Mouse (Mus musculus) testis, postnatal 14 days (tissue): ENCODE results near the gene Camta1.

ENCODE experiments used
- DNase-seq: peaks from one replicate; pipeline ENCODE4 v3.0.0; 2021; ENCODE audit warnings: low spot score

The Camta1 gene

GRCm38 (mm10) chr4:151860441-151861331 is 990 bp downstream of the Camta1 start:
- DNase-seq: peak; percentile 59

GRCm38 (mm10) chr4:151859275-151859674 is 2.4 kb downstream of the Camta1 start:
- DNase-seq: no peak

GRCm38 (mm10) chr4:151853949-151854348 is 7.7 kb downstream of the Camta1 start:
- DNase-seq: no peak

- DNase-seq: no peak
These were observed 10.5 kb downstream of the Camta1 start for GRCm38 (mm10) chr4:151851179-151851578.

- no peak for DNase-seq
These were observed 19.1 kb downstream of the Camta1 start for GRCm38 (mm10) chr4:151842591-151842990.

GRCm38 (mm10) chr4:151838518-151838917 is 23.2 kb downstream of the Camta1 start:
- DNase-seq: no peak

GRCm38 (mm10) chr4:151835860-151836259 is 25.8 kb downstream of the Camta1 start:
- DNase-seq: no peak

- DNase-seq: no peak
These were observed 27.1 kb downstream of the Camta1 start for GRCm38 (mm10) chr4:151834536-151834935.

- no peak for DNase-seq
These were observed 27.7 kb downstream of the Camta1 start for GRCm38 (mm10) chr4:151833940-151834449.

GRCm38 (mm10) chr4:151827840-151828239 is 33.8 kb downstream of the Camta1 start:
- DNase-seq: no peak

- DNase-seq: no peak
These were observed 34.3 kb downstream of the Camta1 start for GRCm38 (mm10) chr4:151827356-151827755.

- no peak for DNase-seq
These were observed 37.7 kb downstream of the Camta1 start for GRCm38 (mm10) chr4:151823963-151824362.

GRCm38 (mm10) chr4:151822986-151823385 is 38.7 kb downstream of the Camta1 start:
- no peak for DNase-seq

GRCm38 (mm10) chr4:151817981-151818766 is 43.5 kb downstream of the Camta1 start:
- no peak for DNase-seq

- no peak for DNase-seq
These were observed 48.0 kb downstream of the Camta1 start for GRCm38 (mm10) chr4:151813711-151814110.

- no peak for DNase-seq
These were observed 56.0 kb downstream of the Camta1 start for GRCm38 (mm10) chr4:151805685-151806084.

GRCm38 (mm10) chr4:151805046-151805445 is 56.6 kb downstream of the Camta1 start:
- no peak for DNase-seq

- no peak for DNase-seq
These were observed 57.5 kb downstream of the Camta1 start for GRCm38 (mm10) chr4:151804208-151804607.

GRCm38 (mm10) chr4:151798630-151799029 is 63.0 kb downstream of the Camta1 start:
- DNase-seq: no peak

GRCm38 (mm10) chr4:151793694-151794093 is 68.0 kb downstream of the Camta1 start:
- DNase-seq: no peak

- no peak for DNase-seq
These were observed 74.5 kb downstream of the Camta1 start for GRCm38 (mm10) chr4:151786946-151787705.

GRCm38 (mm10) chr4:151780511-151780910 is 81.2 kb downstream of the Camta1 start:
- DNase-seq: no peak
